Mouse (Mus musculus) MEL (cell line): ENCODE results near the gene Pom121l2. TPM values are rescaled to one million over a fixed set of nuclear protein-coding genes. Genes with fewer than 3 reads are reported as not detected.

Experiments
- DNase-seq: peaks from one replicate; pipeline ENCODE4 v3.0.0; 2011; ENCODE audit warnings: low read depth, low spot score
- H3K27ac ChIP-seq: 2 replicates; pipeline ENCODE4 v1.5.1; 2012; ENCODE audit warnings: low read depth, mild to moderate bottlenecking, control low read depth, low read length, moderate library complexity; ENCODE audit not compliant: control insufficient read depth
- H3K27me3 ChIP-seq, 2 experiments: fragments of 150-350 bp in 1 of 2; sonication (generic) in 1 of 2; 2 replicates each; pipeline ENCODE4 v1.6.1; 2012; ENCODE audit warnings: low read length in 2 of 2, mild to moderate bottlenecking in 2 of 2, improper control_type of control experiment in 1 of 2, moderate library complexity in 1 of 2; ENCODE audit not compliant: insufficient read depth in 2 of 2, control insufficient read depth in 1 of 2
- H3K36me3 ChIP-seq, 2 experiments: 2 replicates each; pipeline ENCODE4 v1.6.1; 2012 to 2014; ENCODE audit warnings: low read length in 2 of 2, improper control_type of control experiment in 1 of 2, inconsistent platforms in 1 of 2, mild to moderate bottlenecking in 1 of 2; ENCODE audit not compliant: insufficient read depth in 2 of 2, control insufficient read depth in 1 of 2
- H3K4me1 ChIP-seq, 2 experiments: fragments of 150-350 bp in 1 of 2; sonication (generic) in 1 of 2; 2 replicates each; pipeline ENCODE4 v1.6.1; 2012; ENCODE audit warnings: low read length in 2 of 2, improper control_type of control experiment in 1 of 2, mild to moderate bottlenecking in 1 of 2; ENCODE audit not compliant: insufficient read depth in 2 of 2, control insufficient read depth in 1 of 2
- H3K4me3 ChIP-seq, 2 experiments: fragments of 150-350 bp in 1 of 2; sonication (generic) in 1 of 2; 2 replicates each; pipeline ENCODE4 v1.5.1; 2012; ENCODE audit warnings: low read depth in 2 of 2, low read length in 2 of 2, mild to moderate bottlenecking in 2 of 2, moderate library complexity in 2 of 2, control low read depth in 1 of 2, improper control_type of control experiment in 1 of 2; ENCODE audit not compliant: control insufficient read depth in 1 of 2, insufficient read depth in 1 of 2
- H3K79me2 ChIP-seq: 2 replicates; pipeline ENCODE4 v1.6.1; 2012; ENCODE audit warnings: mild to moderate bottlenecking, low read length, moderate library complexity; ENCODE audit not compliant: control insufficient read depth, poor library complexity, insufficient read depth
- H3K9ac ChIP-seq: 2 replicates; pipeline ENCODE4 v1.6.1; 2012; ENCODE audit warnings: low read depth, mild to moderate bottlenecking, control low read depth, low read length, moderate library complexity; ENCODE audit not compliant: control insufficient read depth, poor library complexity, severe bottlenecking
- H3K9me3 ChIP-seq: fragments of 150-350 bp; sonication (generic); replicated peaks from 2 replicates; pipeline ENCODE4 v1.6.1; 2012; ENCODE audit warnings: mild to moderate bottlenecking, low read length, improper control_type of control experiment, moderate library complexity; ENCODE audit not compliant: insufficient read depth
- CHD2 ChIP-seq: IDR thresholded peaks from 2 replicates; pipeline ENCODE4 v1.6.1; 2011; ENCODE audit warnings: low read length, improper control_type of control experiment
- E2F4 ChIP-seq: IDR thresholded peaks from 2 replicates; pipeline ENCODE4 v1.6.1; 2011; ENCODE audit warnings: low read depth, low read length, improper control_type of control experiment, borderline replicate concordance
- ELF1 ChIP-seq: IDR thresholded peaks from 2 replicates; pipeline ENCODE4 v1.6.1; 2014; ENCODE audit warnings: low read depth, mild to moderate bottlenecking, inconsistent platforms, low read length, improper control_type of control experiment, moderate library complexity
- HCFC1 ChIP-seq: IDR thresholded peaks from 2 replicates; pipeline ENCODE4 v1.6.1; 2012; ENCODE audit warnings: low read depth, mild to moderate bottlenecking, inconsistent platforms, low read length, improper control_type of control experiment, moderate library complexity
- JUND ChIP-seq: IDR thresholded peaks from 2 replicates; pipeline ENCODE4 v1.6.1; 2011; ENCODE audit warnings: low read depth, mild to moderate bottlenecking, improper control_type of control experiment, low read length
- KAT2A ChIP-seq: conservative IDR thresholded peaks from 2 replicates; pipeline ENCODE4 v1.6.1; 2012; ENCODE audit warnings: low read depth, low read length, improper control_type of control experiment, inconsistent platforms
- MAX ChIP-seq: IDR thresholded peaks from 2 replicates; pipeline ENCODE4 v1.6.1; 2011; ENCODE audit warnings: low read length, improper control_type of control experiment
- MEF2A ChIP-seq: IDR thresholded peaks from 2 replicates; pipeline ENCODE4 v1.6.1; 2014; ENCODE audit warnings: low read depth, mild to moderate bottlenecking, inconsistent platforms, low read length, improper control_type of control experiment; ENCODE audit not compliant: poor library complexity, insufficient replicate concordance, severe bottlenecking; ENCODE audit errors: extremely low read depth
- MYB ChIP-seq: IDR thresholded peaks from 2 replicates; pipeline ENCODE4 v1.6.1; 2011; ENCODE audit warnings: mild to moderate bottlenecking, low read depth, low read length, improper control_type of control experiment
- NRF1 ChIP-seq: IDR thresholded peaks from 2 replicates; pipeline ENCODE4 v1.6.1; 2014; ENCODE audit warnings: low read depth, mild to moderate bottlenecking, inconsistent platforms, low read length, improper control_type of control experiment, moderate library complexity; ENCODE audit not compliant: poor library complexity, insufficient read depth, severe bottlenecking
- POLR2AphosphoS5 ChIP-seq: IDR thresholded peaks from 2 replicates; pipeline ENCODE4 v1.6.1; 2012; ENCODE audit warnings: low read depth, borderline replicate concordance, mild to moderate bottlenecking, inconsistent platforms, low read length, moderate library complexity, mixed read lengths
- RCOR1 ChIP-seq: IDR thresholded peaks from 2 replicates; pipeline ENCODE4 v1.6.1; 2012; ENCODE audit warnings: low read depth, mild to moderate bottlenecking, inconsistent platforms, low read length, improper control_type of control experiment
- TAL1 ChIP-seq: IDR thresholded peaks from 2 replicates; pipeline ENCODE4 v1.6.1; 2012; ENCODE audit warnings: mild to moderate bottlenecking, inconsistent platforms, low read length, moderate library complexity, mixed read lengths
- TBP ChIP-seq: IDR thresholded peaks from 2 replicates; pipeline ENCODE4 v1.8.0; 2011; ENCODE audit warnings: low read depth, low read length, improper control_type of control experiment
- ZKSCAN1 ChIP-seq: IDR thresholded peaks from 2 replicates; pipeline ENCODE4 v1.6.1; 2012; ENCODE audit warnings: low read depth, mild to moderate bottlenecking, inconsistent platforms, low read length, improper control_type of control experiment, moderate library complexity
- ZNF384 ChIP-seq: IDR thresholded peaks from 2 replicates; pipeline ENCODE4 v1.6.1; 2012; ENCODE audit warnings: low read depth, mild to moderate bottlenecking, inconsistent platforms, low read length, improper control_type of control experiment
- polyA plus RNA-seq, 2 experiments: library from polyadenylated mRNA; stranded (reverse) in 1 of 2; unstranded in 1 of 2; fragments of >175 nt in 1 of 2; fragments of >200 nt in 1 of 2; gene quantifications; 2 replicates each; pipeline versions ENCODE4 v1.2.1 to v1.2.4; 2012; ENCODE audit warnings: low replicate concordance in 2 of 2, low read depth in 1 of 2; ENCODE audit not compliant: insufficient read length in 2 of 2, insufficient read depth in 1 of 2, missing spikeins in 1 of 2
- total RNA-seq: library from RNA; depleted of rRNA; stranded (reverse); fragments of 300-350 nt; gene quantifications from 2 replicates; pipeline ENCODE4 v1.2.3, GENCODE M21; 2012; rRNA removed

The Pom121l2 gene
- total RNA-seq (not detected in 2 replicates), polyA plus RNA-seq (not detected)

- no peak within 1 kb of the TSS for H3K4me3 ChIP-seq
- no peaks in the 10 kb centered on the region for H3K36me3 ChIP-seq
- H3K9me3 ChIP-seq: no peaks in the 10 kb centered on the region
- H3K9ac ChIP-seq: no peak within 1 kb of the TSS
- no peaks in the 10 kb centered on the region for H3K27me3 ChIP-seq
- H3K27ac ChIP-seq: no peak within 1 kb of the TSS
- no peaks in the 10 kb centered on the region for H3K79me2 ChIP-seq
- DNase-seq: no peak
- TF ChIP-seq JUND (no peak), TAL1 (no peak), CHD2 (no peak), POLR2AphosphoS5 (no peak), KAT2A (no peak), ZNF384 (no peak), E2F4 (no peak), HCFC1 (no peak), NRF1 (no peak), ZKSCAN1 (no peak), MEF2A (no peak)
- no peaks in the 10 kb centered on the region for H3K4me1 ChIP-seq
These were observed at the start of gene Pom121l2 for GRCm38 (mm10) chr13:21980981-21981802. Pom121l2 (plus strand) TSS chr13:21981194.

GRCm38 (mm10) chr13:21931740-21932139, 49.3 kb upstream of the Pom121l2 start:
- Histone ChIP-seq H3K27me3 (no peaks in the 10 kb centered on the region), H3K4me1 (no peaks in the 10 kb centered on the region), H3K4me3 (peak overlapping the region in 1 of 2 experiments; percentile 40; a peak in 2 of 4 replicates), H3K36me3 (peaks cover 0 to 8% of the 10 kb centered on the region in 2 experiments; a peak in 1 of 4 replicates), H3K79me2 (no peaks in the 10 kb centered on the region), H3K9ac (no peak overlapping the region), H3K27ac (no peak overlapping the region), H3K9me3 (no peaks in the 10 kb centered on the region)
- no peak for TF ChIP-seq MYB
- no peak for TF ChIP-seq ELF1
- no peak for TF ChIP-seq RCOR1
- TF ChIP-seq TBP: peak; percentile 94
- no peak for TF ChIP-seq MAX
- peak; percentile 42 for DNase-seq
